Mouse (Mus musculus): Measurements from ENCODE around the gene Mast4.

DNA sequence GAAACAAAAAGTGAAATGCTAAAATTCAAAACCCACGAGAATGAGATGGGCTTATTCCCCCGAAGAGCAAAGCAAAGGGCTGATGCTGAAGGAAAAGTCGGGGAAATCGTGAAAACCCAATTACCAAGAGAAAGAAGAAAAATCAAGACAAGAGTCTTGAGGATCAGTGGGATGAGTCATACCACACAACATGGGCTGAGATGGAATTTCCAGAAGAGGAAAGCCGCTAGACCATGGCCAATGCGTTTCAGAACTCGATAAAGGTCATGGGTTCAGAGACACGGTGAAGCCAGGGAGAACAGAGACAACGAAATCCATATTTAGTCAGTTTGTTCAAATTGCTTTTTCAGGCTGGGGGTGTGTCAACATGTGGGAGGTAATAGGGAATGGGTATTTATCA lies 290.6 kb downstream of the Mast4 start:
- TF ChIP-seq POLR2A (IDR thresholded peaks at IDR 0.05; ENCODE audit: low read depth, low read length) (no peak), CTCF (IDR thresholded peaks at IDR 0.05; ENCODE audit: borderline replicate concordance, insufficient read depth, low read length) (no peak)
